Mouse (Mus musculus): Measurements from ENCODE around the gene Gm10719. TPM values are rescaled to one million over a fixed set of nuclear protein-coding genes. Genes with fewer than 3 reads are reported as not detected.
A peak's percentile ranks its signal among the peaks of the same experiment; 100 is the strongest.
"Not testable (repeated sequence)": the region's sequence is repeated elsewhere in the genome, so short reads cannot be mapped to it uniquely, and the experiment has no call there.

Gm10719 gene
- polyA plus RNA-seq, 1 experiment from 2014 or later = not detected

GRCm38 (mm10) chr9:3038161-3038560 lies 21.0 kb downstream of the Gm10719 start:
- ATAC-seq; in situ Hi-C loops (cut with MboI; ENCODE audit: low pct_unique_long_range_greater_than_20kb); POLR2A ChIA-PET: not testable (repeated sequence)

More at GRCm38 (mm10) chr9:3038161-3038560, 21.0 kb downstream of the Gm10719 start:
- H3K27me3 ChIP-seq, CTCF ChIA-PET: not testable (repeated sequence)
- peak; percentile 12 for DNase-seq (ENCODE audit: low read depth, low spot score)

Other genes with a start within 250 kb of the Gm10719 start
- not detected for gene Gm10722, start 16.5 kb upstream of the Gm10719 start, polyA plus RNA-seq (2021)
- gene Gm11168, start 14.1 kb upstream of the Gm10719 start, polyA plus RNA-seq (2021) = not detected
- gene Gm10721, start 4.3 kb upstream of the Gm10719 start, polyA plus RNA-seq (2021) = not detected
- gene Gm10720, start 1.8 kb upstream of the Gm10719 start, polyA plus RNA-seq (2021) = not detected
- not detected for gene Gm10718, start 6.1 kb downstream of the Gm10719 start, polyA plus RNA-seq (2021)
- gene Gm10717, start 8.0 kb downstream of the Gm10719 start, polyA plus RNA-seq (2021) = not detected
- not detected for gene Gm17535, start 17.2 kb downstream of the Gm10719 start, polyA plus RNA-seq (2021)
- not detected for gene Gm10715, start 19.5 kb downstream of the Gm10719 start, polyA plus RNA-seq (2021)